Mouse (Mus musculus) embryonic fibroblast, embryonic 13.5 days (primary cell): ENCODE results near the gene Wnt3a.

ENCODE experiments used
- CTCF ChIP-seq: IDR thresholded peaks from 2 replicates; pipeline ENCODE4 v1.5.1; 2011; ENCODE audit warnings: mild to moderate bottlenecking, control low read depth, low read length, moderate library complexity, borderline replicate concordance; ENCODE audit not compliant: insufficient read depth
- POLR2A ChIP-seq: IDR thresholded peaks from 2 replicates; pipeline ENCODE4 v1.6.1; 2011; ENCODE audit warnings: low read depth, mild to moderate bottlenecking, control low read depth, low read length, moderate library complexity

DNA sequence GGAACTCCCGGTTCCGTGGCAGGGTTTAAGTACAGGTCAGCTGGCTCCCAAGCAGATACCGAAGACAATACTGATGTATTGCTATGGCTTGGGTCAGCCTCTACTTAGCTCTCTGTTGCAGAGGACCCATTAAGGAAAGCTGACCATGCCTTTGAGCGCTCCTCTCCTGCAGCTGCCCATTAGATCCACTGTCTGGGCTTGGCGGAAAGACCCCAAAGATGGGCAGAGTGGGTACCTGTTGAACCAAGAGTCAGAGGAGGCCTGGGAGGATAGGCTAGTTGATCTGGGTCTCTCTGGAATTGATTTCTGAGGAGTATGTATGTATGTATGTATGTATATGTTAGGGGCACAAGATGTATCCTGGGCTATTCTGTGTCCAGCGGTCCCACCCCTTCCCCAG, 18.1 kb upstream of the Wnt3a start:
- TF ChIP-seq CTCF (no peak), POLR2A (no peak)
